Mouse (Mus musculus) heart, embryonic 10.5 days (tissue): ENCODE data around the gene Hsd11b2. TPM values are rescaled to one million over a fixed set of nuclear protein-coding genes. Genes with fewer than 3 reads are reported as not detected.

Experiments used
- DNase-seq: peaks from one replicate; pipeline ENCODE4 v3.0.0-alpha.2; 2017; ENCODE audit warnings: low spot score
- H3K27ac ChIP-seq: fragments of 300-500 bp; sonication (generic); 2 replicates; pipeline ENCODE4 v1.5.1; 2016; ENCODE audit warnings: mild to moderate bottlenecking
- H3K27me3 ChIP-seq: fragments of 300-500 bp; sonication (generic); 2 replicates; pipeline ENCODE4 v1.6.1; 2016; ENCODE audit warnings: mild to moderate bottlenecking; ENCODE audit not compliant: poor library complexity, insufficient read depth, severe bottlenecking
- H3K36me3 ChIP-seq: fragments of 300-500 bp; sonication (generic); 2 replicates; pipeline ENCODE4 v1.6.1; 2016; ENCODE audit warnings: mild to moderate bottlenecking, moderate library complexity
- H3K4me1 ChIP-seq: fragments of 300-500 bp; sonication (generic); 2 replicates; pipeline ENCODE4 v1.6.1; 2016; ENCODE audit warnings: mild to moderate bottlenecking
- H3K4me3 ChIP-seq: fragments of 300-500 bp; sonication (generic); 2 replicates; pipeline ENCODE4 v1.5.1; 2016; ENCODE audit warnings: mild to moderate bottlenecking, moderate library complexity
- H3K9me3 ChIP-seq: fragments of 300-500 bp; sonication (generic); 2 replicates; pipeline ENCODE4 v1.6.1; 2016; ENCODE audit warnings: mild to moderate bottlenecking, moderate library complexity
- WGBS: fragments of 180-500 bp; shearing (Covaris S2); methylation state at CpG from one replicate; pipeline ENCODE4 v1.1.7; 2016; 5-methylcytosine and 5-hydroxymethylcytosine counted together
- polyA plus RNA-seq: library from polyadenylated mRNA; unstranded; fragments of >200 nt; fragmentation: Nextera tagmentation; extraction: Ambion mirVana; gene quantifications from 2 replicates; pipeline ENCODE4 v1.2.1, GENCODE M21; 2016

The Hsd11b2 gene
- polyA plus RNA-seq, 1 experiment from 2014 or later: 37.5 TPM

- H3K4me1 ChIP-seq: peaks cover 24% of the 10 kb centered on the region
- H3K4me3 ChIP-seq: no peak overlapping the region
- DNase-seq: no peak
- H3K27me3 ChIP-seq: no peaks in the 10 kb centered on the region
- WGBS: 95% methylated on average over 6 of the region's 6 CpGs
- H3K27ac ChIP-seq: no peak overlapping the region
- H3K36me3 ChIP-seq: peaks cover 41% of the 10 kb centered on the region
- H3K9me3 ChIP-seq: no peaks in the 10 kb centered on the region
Observed at GRCm38 (mm10) chr8:105537011-105537677, 18.6 kb downstream of the Hsd11b2 start.

DNA sequence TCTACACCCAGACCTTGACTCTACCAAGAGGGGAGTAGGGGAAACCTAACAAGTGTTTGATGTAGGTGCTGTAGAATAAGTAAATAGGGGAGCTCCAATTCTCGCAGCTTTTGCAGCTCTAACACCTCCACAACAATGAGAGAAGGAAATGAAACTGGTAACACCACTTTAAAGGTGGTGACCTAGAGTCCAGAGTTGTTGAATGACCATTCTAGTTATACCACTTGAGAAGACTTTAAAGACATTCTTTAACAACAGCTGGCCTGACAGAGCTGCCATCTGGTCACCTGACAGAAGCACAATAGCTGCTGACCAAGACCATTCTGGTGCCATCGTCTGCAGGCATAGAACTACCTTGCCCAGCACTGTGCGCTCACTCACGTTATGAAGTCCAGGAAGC is 20.4 kb downstream of the Hsd11b2 start:
- Histone ChIP-seq H3K4me3 (no peak overlapping the region), H3K9me3 (no peaks in the 10 kb centered on the region), H3K36me3 (peaks cover 41% of the 10 kb centered on the region), H3K4me1 (peaks cover 14% of the 10 kb centered on the region), H3K27ac (no peak overlapping the region), H3K27me3 (no peaks in the 10 kb centered on the region)
- DNase-seq: no peak
- 90% methylated on average over 4 of the region's 4 CpGs for WGBS

- no peak overlapping the region for H3K4me3 ChIP-seq
- no peaks in the 10 kb centered on the region for H3K27me3 ChIP-seq
- 82% methylated on average over 3 of the region's 3 CpGs for WGBS
- peaks cover 30% of the 10 kb centered on the region for H3K4me1 ChIP-seq
- DNase-seq: no peak
- peaks cover 30% of the 10 kb centered on the region for H3K36me3 ChIP-seq
- no peak overlapping the region; the same call in 1 of the 2 replicates for H3K27ac ChIP-seq
- no peaks in the 10 kb centered on the region for H3K9me3 ChIP-seq
Observed at GRCm38 (mm10) chr8:105542032-105542656, 23.6 kb downstream of the Hsd11b2 start.

- peaks cover 24% of the 10 kb centered on the region for H3K36me3 ChIP-seq
- WGBS: 85% methylated on average over 2 of the region's 2 CpGs
- peaks cover 30% of the 10 kb centered on the region for H3K4me1 ChIP-seq
- H3K27ac ChIP-seq: no peak overlapping the region
- no peak for DNase-seq
- no peaks in the 10 kb centered on the region for H3K9me3 ChIP-seq
- H3K4me3 ChIP-seq: no peak overlapping the region
- no peaks in the 10 kb centered on the region for H3K27me3 ChIP-seq
Observed at GRCm38 (mm10) chr8:105542808-105543207, 24.3 kb downstream of the Hsd11b2 start.

DNA sequence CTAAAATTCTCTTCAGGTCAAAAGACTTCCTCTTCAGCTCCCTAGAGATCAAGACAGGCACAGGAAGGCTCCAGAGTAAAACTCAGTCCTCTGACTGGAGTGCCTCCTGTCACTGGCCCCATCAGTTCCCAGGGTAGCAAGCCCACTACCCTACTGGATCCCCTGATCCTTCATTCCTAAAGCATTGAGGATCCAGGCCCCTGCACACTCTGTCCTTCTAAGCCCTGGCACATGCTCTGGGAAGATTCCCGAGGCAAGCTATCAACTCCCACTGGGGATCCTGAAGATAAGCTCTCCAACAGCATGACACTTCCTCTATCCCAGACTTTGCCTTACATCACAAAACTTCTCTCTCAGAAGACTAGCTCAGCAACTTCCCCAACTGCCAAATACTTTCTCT is 25.1 kb downstream of the Hsd11b2 start:
- peaks cover 15% of the 10 kb centered on the region for H3K36me3 ChIP-seq
- H3K9me3 ChIP-seq: no peaks in the 10 kb centered on the region
- no peak overlapping the region; the same call in 1 of the 2 replicates for H3K27ac ChIP-seq
- WGBS: 12% methylated on average over 1 of the region's 1 CpGs
- H3K4me3 ChIP-seq: no peak overlapping the region
- H3K27me3 ChIP-seq: no peaks in the 10 kb centered on the region
- H3K4me1 ChIP-seq: peaks cover 30% of the 10 kb centered on the region
- DNase-seq: no peak

DNA sequence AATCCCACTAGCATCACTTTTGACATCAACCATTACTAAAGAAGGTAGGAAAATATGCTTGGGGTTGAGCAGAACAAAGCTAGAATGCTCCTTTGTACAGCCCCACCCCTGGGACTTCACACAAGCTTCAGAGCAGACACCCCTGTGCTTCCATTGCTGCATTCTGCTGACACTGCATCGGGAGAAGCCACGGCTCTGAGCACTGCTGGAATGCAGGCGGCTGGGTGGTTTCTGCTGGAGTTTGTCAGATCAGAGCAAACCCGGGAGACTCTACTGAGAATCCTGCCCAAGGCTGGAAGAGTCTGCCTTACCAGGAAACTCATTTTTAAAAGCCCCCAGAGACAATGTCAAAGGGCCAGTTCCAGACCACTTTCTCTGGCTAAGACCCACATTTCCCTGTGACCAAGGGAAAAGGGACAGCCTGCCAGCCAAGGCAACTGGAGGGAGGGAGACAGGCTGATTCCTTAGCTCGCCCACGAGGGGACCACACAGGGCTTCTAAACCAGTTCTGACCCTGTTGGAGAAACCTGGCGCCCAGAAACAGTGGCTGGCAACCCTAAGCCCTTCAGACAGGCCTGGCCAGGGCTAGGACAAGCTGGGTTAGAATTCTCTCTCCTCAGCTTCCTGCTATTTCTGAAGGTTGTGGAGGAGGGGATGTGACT is 26.1 kb downstream of the Hsd11b2 start:
- Histone ChIP-seq H3K27ac (peak overlapping the region; percentile 32), H3K4me1 (peaks cover 30% of the 10 kb centered on the region), H3K36me3 (peaks cover 9% of the 10 kb centered on the region; the same call in 1 of the 2 replicates), H3K9me3 (no peaks in the 10 kb centered on the region), H3K27me3 (no peaks in the 10 kb centered on the region), H3K4me3 (0 out of 2 replicates have a peak overlapping the region, but pooled peaks have one; percentile 0)
- WGBS: 32% methylated on average over 7 of the region's 7 CpGs
- DNase-seq: no peak

DNA sequence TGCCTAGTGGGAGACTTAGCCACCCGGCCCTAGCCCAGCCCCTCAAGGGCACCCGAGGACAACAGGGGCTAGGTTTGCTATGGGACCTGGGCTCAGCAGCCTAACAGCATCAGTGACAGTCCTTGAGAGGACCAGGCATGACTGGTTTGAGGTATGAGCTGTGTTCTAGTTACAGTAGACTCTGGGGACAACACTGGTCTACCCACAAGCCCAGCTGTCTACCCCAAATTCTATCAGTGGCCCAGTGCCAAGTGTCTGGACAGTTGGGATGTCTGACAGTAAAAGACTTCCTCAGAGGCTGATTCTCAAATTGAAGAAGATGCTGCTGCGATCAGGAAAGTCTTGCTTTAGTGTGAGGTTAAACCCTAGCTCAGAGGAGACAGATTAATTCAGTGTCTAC is 26.7 kb downstream of the Hsd11b2 start:
- H3K36me3 ChIP-seq: peaks cover 10% of the 10 kb centered on the region; the same call in 1 of the 2 replicates
- no peak for DNase-seq
- H3K27me3 ChIP-seq: no peaks in the 10 kb centered on the region
- H3K27ac ChIP-seq: peak overlapping the region; percentile 32; the same call in 1 of the 2 replicates
- no peaks in the 10 kb centered on the region for H3K9me3 ChIP-seq
- 68% methylated on average over 3 of the region's 3 CpGs for WGBS
- peaks cover 30% of the 10 kb centered on the region for H3K4me1 ChIP-seq
- no peak overlapping the region for H3K4me3 ChIP-seq

GRCm38 (mm10) chr8:105546384-105547350 is 28.1 kb downstream of the Hsd11b2 start:
- Histone ChIP-seq H3K36me3 (peaks cover 6% of the 10 kb centered on the region; the same call in 1 of the 2 replicates), H3K27ac (no peak overlapping the region), H3K4me3 (no peak overlapping the region), H3K27me3 (no peaks in the 10 kb centered on the region), H3K9me3 (no peaks in the 10 kb centered on the region), H3K4me1 (peaks cover 30% of the 10 kb centered on the region)
- DNase-seq: no peak
- WGBS: 90% methylated on average over 6 of the region's 6 CpGs

DNA sequence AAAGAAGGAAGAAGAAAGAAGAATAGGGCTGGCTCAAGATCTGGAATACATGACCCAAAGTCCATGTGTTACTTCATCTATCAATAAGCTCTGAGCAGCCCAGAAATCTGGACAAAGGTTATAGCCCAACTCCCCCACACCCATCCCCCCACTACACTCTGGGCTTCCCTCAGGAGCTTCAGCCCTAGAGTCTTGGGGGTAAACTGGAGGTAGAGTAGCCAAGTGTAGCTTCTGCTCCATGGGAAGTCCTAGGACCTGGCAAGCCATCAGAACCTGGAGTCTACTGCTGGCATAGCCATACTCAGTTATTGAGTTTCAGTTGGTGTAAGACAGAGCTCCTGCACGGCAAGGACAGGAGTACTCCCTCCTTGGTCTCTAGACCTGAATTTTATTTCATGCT is 31.0 kb downstream of the Hsd11b2 start:
- peaks cover 3% of the 10 kb centered on the region; the same call in 1 of the 2 replicates for H3K36me3 ChIP-seq
- H3K27me3 ChIP-seq: no peaks in the 10 kb centered on the region
- no peak overlapping the region for H3K27ac ChIP-seq
- H3K4me1 ChIP-seq: peaks cover 24% of the 10 kb centered on the region
- no peak overlapping the region for H3K4me3 ChIP-seq
- no peaks in the 10 kb centered on the region for H3K9me3 ChIP-seq
- DNase-seq: no peak
- 88% methylated on average over 1 of the region's 1 CpGs for WGBS

- no peak overlapping the region for H3K4me3 ChIP-seq
- no peak for DNase-seq
- no peaks in the 10 kb centered on the region for H3K9me3 ChIP-seq
- 74% methylated on average over 2 of the region's 2 CpGs for WGBS
- peaks cover 18% of the 10 kb centered on the region for H3K4me1 ChIP-seq
- peaks cover 3% of the 10 kb centered on the region; the same call in 1 of the 2 replicates for H3K36me3 ChIP-seq
- no peak overlapping the region for H3K27ac ChIP-seq
- H3K27me3 ChIP-seq: no peaks in the 10 kb centered on the region
Observed at GRCm38 (mm10) chr8:105550083-105550482, 31.5 kb downstream of the Hsd11b2 start.

DNA sequence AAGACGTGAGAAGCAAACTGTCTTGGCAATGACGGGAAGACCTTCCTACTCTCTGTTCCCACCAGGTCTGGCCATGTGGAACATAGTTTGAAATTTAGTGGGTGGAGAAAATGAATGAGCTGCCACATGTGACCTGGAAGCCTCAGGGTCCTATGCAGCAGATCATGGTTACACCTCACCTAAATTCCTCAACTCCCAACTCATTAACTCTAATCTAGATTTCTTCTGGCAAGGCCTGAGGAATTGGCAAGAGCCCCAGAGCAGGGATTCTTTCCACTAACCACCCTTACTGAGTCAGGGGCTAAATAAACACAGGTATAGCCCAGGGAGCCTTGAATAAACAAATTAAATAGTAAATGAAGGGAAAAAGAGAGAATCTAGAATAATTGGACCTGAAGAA is 33.5 kb downstream of the Hsd11b2 start:
- H3K36me3 ChIP-seq: peaks cover 3% of the 10 kb centered on the region; the same call in 1 of the 2 replicates
- peaks cover 6% of the 10 kb centered on the region; the same call in 1 of the 2 replicates for H3K4me1 ChIP-seq
- no peak for DNase-seq
- no peak overlapping the region for H3K27ac ChIP-seq
- no peaks in the 10 kb centered on the region for H3K27me3 ChIP-seq
- WGBS: 85% methylated on average over 2 of the region's 2 CpGs
- H3K9me3 ChIP-seq: no peaks in the 10 kb centered on the region
- no peak overlapping the region for H3K4me3 ChIP-seq

DNA sequence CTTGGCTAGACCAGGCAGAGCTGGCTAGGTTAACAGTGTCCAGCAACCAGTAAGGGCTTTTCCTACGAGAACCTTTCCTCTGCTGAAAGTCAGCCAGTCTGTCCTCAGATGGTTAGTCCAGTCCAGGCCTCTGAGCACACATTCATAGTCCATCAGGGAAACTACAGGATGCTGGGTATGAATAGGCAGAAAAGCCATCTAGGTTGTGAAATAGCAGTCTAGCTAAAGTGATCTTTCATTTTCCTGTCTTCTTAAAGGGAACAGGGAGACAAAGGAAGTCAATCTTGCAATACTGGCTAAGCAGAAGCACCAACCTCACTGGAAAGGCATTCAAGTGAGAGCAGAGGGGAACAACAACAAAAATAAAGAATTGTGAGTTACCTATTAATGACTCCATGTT is 34.3 kb downstream of the Hsd11b2 start:
- Histone ChIP-seq H3K27me3 (no peaks in the 10 kb centered on the region), H3K9me3 (no peaks in the 10 kb centered on the region), H3K4me3 (no peak overlapping the region), H3K4me1 (peaks cover 6% of the 10 kb centered on the region; the same call in 1 of the 2 replicates), H3K36me3 (peaks cover 5% of the 10 kb centered on the region; the same call in 1 of the 2 replicates), H3K27ac (no peak overlapping the region)
- DNase-seq: no peak
- 85% methylated on average over 1 of the region's 1 CpGs for WGBS
